Mouse (Mus musculus) hindbrain, embryonic 16.5 days (tissue): ENCODE results near the gene Izumo1. TPM values are rescaled to one million over a fixed set of nuclear protein-coding genes. Genes with fewer than 3 reads are reported as not detected.
"Not testable (repeated sequence)": the region's sequence is repeated elsewhere in the genome, so short reads cannot be mapped to it uniquely, and the experiment has no call there.

Experiments used
- ATAC-seq: fragments of 200-750 bp; cut with Nextera tagmentation; 2 replicates; pipeline ENCODE4 v1.8.0; 2017; ENCODE audit warnings: moderate TSS enrichment, moderate library complexity
- H3K27ac ChIP-seq: fragments of 300-500 bp; sonication (generic); 2 replicates; pipeline ENCODE4 v1.5.1; 2014; ENCODE audit warnings: low read depth, mild to moderate bottlenecking, control low read depth, low read length, moderate library complexity
- H3K27me3 ChIP-seq: fragments of 300-500 bp; sonication (generic); replicated peaks from 2 replicates; pipeline ENCODE4 v1.6.1; 2014; ENCODE audit warnings: low read length; ENCODE audit not compliant: control insufficient read depth, insufficient read depth
- H3K36me3 ChIP-seq: fragments of 300-500 bp; sonication (generic); 2 replicates; pipeline ENCODE4 v1.6.1; 2014; ENCODE audit warnings: mild to moderate bottlenecking, low read length, moderate library complexity, mixed read lengths; ENCODE audit not compliant: control insufficient read depth, insufficient read depth
- H3K4me1 ChIP-seq: fragments of 300-500 bp; sonication (generic); 2 replicates; pipeline ENCODE4 v1.6.1; 2014; ENCODE audit warnings: low read depth, low read length; ENCODE audit not compliant: control insufficient read depth, insufficient read depth
- H3K4me2 ChIP-seq: fragments of 300-500 bp; sonication (generic); 2 replicates; pipeline ENCODE4 v1.6.1; 2014; ENCODE audit warnings: mild to moderate bottlenecking, low read length, control low read depth, moderate library complexity
- H3K4me3 ChIP-seq: fragments of 300-500 bp; sonication (generic); 2 replicates; pipeline ENCODE4 v1.5.1; 2014; ENCODE audit warnings: mild to moderate bottlenecking, low read length, control low read depth, moderate library complexity
- H3K9ac ChIP-seq: fragments of 300-500 bp; sonication (generic); 2 replicates; pipeline ENCODE4 v1.6.1; 2014; ENCODE audit warnings: low read depth, mild to moderate bottlenecking, control low read depth, low read length, moderate library complexity
- H3K9me3 ChIP-seq: fragments of 300-500 bp; sonication (generic); 2 replicates; pipeline ENCODE4 v1.6.1; 2014; ENCODE audit warnings: mild to moderate bottlenecking, low read length, moderate library complexity; ENCODE audit not compliant: control insufficient read depth
- WGBS: fragments of 180-500 bp; shearing (Covaris S2); extraction: QIAGEN DNeasy Blood & Tissue Kit; methylation state at CpG from one replicate; pipeline ENCODE4 v1.1.7; 2014; 5-methylcytosine and 5-hydroxymethylcytosine counted together
- polyA plus RNA-seq: library from polyadenylated mRNA; unstranded; fragments of >200 nt; fragmentation: Nextera tagmentation; extraction: Ambion mirVana; gene quantifications from 2 replicates; pipeline ENCODE4 v1.2.1, GENCODE M21; 2015

Gene Izumo1
- polyA plus RNA-seq, 1 experiment from 2014 or later, result not detected

DNA sequence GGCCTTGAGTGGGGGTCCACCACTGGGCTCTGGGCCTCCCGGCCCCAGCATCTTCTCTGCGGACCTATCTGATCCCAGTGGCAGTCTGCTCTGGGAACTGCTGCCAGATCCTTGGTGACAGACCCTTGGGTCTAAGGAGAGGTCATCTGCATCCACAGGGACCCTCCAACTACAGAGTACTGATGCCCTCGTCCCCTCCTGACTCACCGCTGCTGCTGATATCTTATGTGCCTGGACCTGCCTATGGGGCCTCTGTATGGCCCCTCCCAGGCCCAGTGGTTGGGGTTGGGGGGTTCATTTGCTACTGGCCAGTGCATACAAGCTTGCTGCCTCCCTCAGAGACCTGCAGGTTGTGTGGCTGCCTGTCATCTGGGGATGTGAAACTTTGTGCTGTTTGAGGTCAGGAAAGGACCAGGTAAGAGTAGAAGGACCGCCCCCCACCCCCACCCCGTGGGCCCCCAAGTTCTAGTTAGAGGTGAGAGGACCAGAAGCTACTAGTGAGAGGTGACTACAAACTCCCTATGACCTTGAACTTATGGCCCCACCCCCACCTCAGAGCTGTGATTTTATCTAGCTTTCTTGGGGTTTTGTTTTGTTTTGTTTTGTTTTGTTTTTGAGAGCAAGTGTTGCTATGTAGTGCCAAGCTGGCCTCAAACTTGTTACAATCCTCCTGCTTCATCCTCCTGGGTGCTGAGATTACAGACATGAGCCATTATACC is 23.4 kb downstream of the Izumo1 start:
- peak overlapping the region; percentile 77 for H3K4me2 ChIP-seq
- peak overlapping the region; percentile 1; the same call in 1 of the 2 replicates for H3K9ac ChIP-seq
- WGBS, result 68% methylated on average over 6 of the region's 6 CpGs
- H3K9me3 ChIP-seq, result no peaks in the 10 kb centered on the region
- no peaks in the 10 kb centered on the region for H3K36me3 ChIP-seq
- ATAC-seq, result no peak
- peak overlapping the region; percentile 80 for H3K27ac ChIP-seq
- H3K27me3 ChIP-seq, result no peaks in the 10 kb centered on the region
- H3K4me1 ChIP-seq, result peaks cover 13% of the 10 kb centered on the region
- H3K4me3 ChIP-seq, result peak overlapping the region; percentile 37

DNA sequence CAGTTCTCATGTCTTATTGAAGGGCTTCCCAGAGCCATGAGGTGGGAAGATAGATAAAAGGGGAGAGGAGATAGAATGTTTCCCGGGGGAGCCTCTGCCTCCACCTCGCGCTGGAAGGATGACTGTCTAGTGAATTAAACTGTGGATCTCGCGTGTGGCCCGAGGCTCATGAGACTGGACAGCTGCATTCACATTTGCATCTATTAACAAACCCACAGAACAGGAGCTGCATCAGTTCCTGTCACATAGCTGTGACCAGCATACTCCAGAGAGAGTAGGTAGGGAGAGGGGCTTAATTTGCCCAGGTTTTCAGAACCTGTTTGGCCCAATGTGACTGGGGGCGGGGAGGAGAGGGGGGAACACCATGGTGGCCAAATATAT is 24.0 kb downstream of the Izumo1 start:
- no peaks in the 10 kb centered on the region for H3K9me3 ChIP-seq
- no peaks in the 10 kb centered on the region for H3K36me3 ChIP-seq
- 60% methylated on average over 7 of the region's 7 CpGs for WGBS
- no peak overlapping the region for H3K4me2 ChIP-seq
- peaks cover 13% of the 10 kb centered on the region for H3K4me1 ChIP-seq
- ATAC-seq, result no peak
- H3K4me3 ChIP-seq, result no peak overlapping the region
- H3K9ac ChIP-seq, result no peak overlapping the region
- H3K27ac ChIP-seq, result no peak overlapping the region
- no peaks in the 10 kb centered on the region for H3K27me3 ChIP-seq

DNA sequence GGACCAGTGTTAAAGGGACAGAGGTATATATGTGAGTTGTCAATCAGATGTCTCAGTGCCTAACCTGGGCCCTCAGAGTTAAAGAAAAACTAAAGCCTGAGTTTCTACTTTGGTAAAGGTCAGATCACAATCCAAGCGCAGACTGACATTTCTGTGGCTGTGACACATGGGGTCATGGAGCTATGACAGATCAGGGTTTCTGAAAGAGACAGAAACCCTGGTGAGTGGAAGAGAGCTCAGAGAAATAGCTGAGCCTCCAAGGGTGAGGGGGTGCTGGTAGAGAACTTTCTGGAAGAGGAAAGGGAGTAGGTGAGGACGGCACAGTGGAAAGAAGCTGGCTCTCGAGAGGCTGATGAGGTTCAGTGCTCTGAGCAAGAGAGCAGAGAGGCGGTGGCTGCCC is 25.1 kb downstream of the Izumo1 start:
- WGBS, result 81% methylated on average over 4 of the region's 4 CpGs
- ATAC-seq, result no peak

DNA sequence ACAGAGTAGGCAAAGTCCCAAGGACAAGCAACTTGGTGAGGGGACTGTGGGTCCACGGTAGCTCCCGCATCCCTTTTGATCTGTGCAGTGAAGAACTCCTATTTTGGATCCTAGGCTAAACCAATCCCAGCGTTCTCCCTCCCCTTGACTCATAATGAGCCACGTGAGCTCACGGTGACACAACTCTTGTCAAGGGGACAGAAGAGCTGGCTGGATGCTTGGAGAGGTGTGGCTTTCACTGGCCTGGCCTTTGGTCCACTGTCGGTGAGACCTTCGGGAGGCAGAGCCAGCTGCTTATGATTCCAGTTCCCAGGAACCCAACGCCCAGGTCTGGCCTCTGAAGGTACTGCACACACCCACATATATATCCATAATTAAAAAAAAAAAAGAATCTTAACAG is 27.7 kb downstream of the Izumo1 start:
- no peaks in the 10 kb centered on the region; the same call in 1 of the 2 replicates for H3K4me1 ChIP-seq
- WGBS, result 87% methylated on average over 8 of the region's 8 CpGs
- H3K9ac ChIP-seq, result no peak overlapping the region
- no peaks in the 10 kb centered on the region for H3K27me3 ChIP-seq
- H3K9me3 ChIP-seq, result no peaks in the 10 kb centered on the region
- no peak overlapping the region for H3K4me2 ChIP-seq
- H3K36me3 ChIP-seq, result no peaks in the 10 kb centered on the region
- ATAC-seq, result no peak
- H3K4me3 ChIP-seq, result no peak overlapping the region
- no peak overlapping the region for H3K27ac ChIP-seq

More for the DNA sequence above, 25.1 kb downstream of the Izumo1 start:
- Histone ChIP-seq H3K4me2 (no peak overlapping the region), H3K27me3 (no peaks in the 10 kb centered on the region), H3K9ac (no peak overlapping the region), H3K4me3 (no peak overlapping the region), H3K4me1 (peaks cover 8% of the 10 kb centered on the region), H3K27ac (no peak overlapping the region), H3K36me3 (no peaks in the 10 kb centered on the region), H3K9me3 (no peaks in the 10 kb centered on the region)

DNA sequence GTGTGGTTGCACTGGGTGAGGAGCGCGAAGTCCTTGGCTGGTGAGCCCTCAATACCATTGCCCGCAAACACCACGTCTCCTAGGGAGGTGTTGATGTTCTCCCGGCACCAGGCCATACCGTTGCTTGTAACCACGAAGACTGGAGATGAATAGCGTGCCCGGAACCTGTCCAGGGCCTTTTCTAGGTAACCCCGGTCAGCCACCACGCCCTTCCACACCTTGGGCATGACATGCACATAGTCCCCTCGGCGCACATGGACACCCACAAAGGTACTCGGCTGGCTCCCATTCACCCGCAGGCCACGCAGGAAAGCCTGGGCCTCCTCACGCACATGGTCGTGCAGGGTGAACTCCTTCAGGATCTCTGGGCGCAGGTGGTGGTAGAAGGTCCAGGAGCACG is 28.9 kb downstream of the Izumo1 start:
- not testable (repeated sequence) for ATAC-seq, H3K27me3 ChIP-seq, H3K9ac ChIP-seq, H3K9me3 ChIP-seq, H3K36me3 ChIP-seq, H3K4me3 ChIP-seq, H3K4me2 ChIP-seq, H3K4me1 ChIP-seq, H3K27ac ChIP-seq
- WGBS, result 95% methylated on average over 18 of the region's 20 CpGs

GRCm38 (mm10) chr7:45654424-45655047 is 32.9 kb downstream of the Izumo1 start:
- ATAC-seq, result peak; percentile 61
- Histone ChIP-seq H3K27me3 (no peaks in the 10 kb centered on the region), H3K4me2 (peak overlapping the region; percentile 29), H3K4me1 (no peaks in the 10 kb centered on the region), H3K4me3 (no peak overlapping the region), H3K27ac (no peak overlapping the region), H3K9ac (no peak overlapping the region), H3K36me3 (no peaks in the 10 kb centered on the region), H3K9me3 (no peaks in the 10 kb centered on the region)
- WGBS, result 26% methylated on average over 17 of the region's 17 CpGs

GRCm38 (mm10) chr7:45660746-45661478 is 39.3 kb downstream of the Izumo1 start:
- Histone ChIP-seq H3K4me1 (no peaks in the 10 kb centered on the region), H3K9ac (no peak overlapping the region), H3K4me2 (no peak overlapping the region), H3K36me3 (no peaks in the 10 kb centered on the region), H3K4me3 (no peak overlapping the region), H3K27me3 (no peaks in the 10 kb centered on the region), H3K27ac (no peak overlapping the region), H3K9me3 (no peaks in the 10 kb centered on the region)
- WGBS, result 84% methylated on average over 11 of the region's 11 CpGs
- ATAC-seq, result no peak

DNA sequence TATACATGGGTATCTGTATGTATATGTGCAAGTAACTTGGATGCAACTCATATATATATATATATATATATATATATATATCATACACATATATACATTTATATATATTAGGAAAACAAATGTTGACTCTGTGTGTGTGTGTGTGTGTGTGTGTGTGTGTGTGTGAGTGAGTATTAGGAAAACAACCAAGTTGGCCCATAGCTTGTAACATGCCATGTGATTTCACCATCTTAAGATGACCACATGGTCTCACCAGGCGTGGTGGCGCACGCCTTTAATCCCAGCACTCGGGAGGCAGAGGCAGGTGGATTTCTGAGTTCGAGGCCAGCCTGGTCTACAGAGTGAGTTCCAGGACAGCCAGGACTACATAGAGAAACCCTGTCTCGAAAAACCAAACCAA is 40.1 kb downstream of the Izumo1 start:
- not testable (repeated sequence) for H3K9me3 ChIP-seq, H3K9ac ChIP-seq, H3K4me3 ChIP-seq, H3K36me3 ChIP-seq, H3K4me2 ChIP-seq, ATAC-seq, H3K27me3 ChIP-seq, H3K4me1 ChIP-seq, H3K27ac ChIP-seq
- WGBS, result 89% methylated on average over 6 of the region's 6 CpGs
